ENCODE assay signal across 17 mouse cellular contexts in genomic region chr12:86107645-86108044, GRCm38 (mm10). TPM values are rescaled to one million over a fixed set of nuclear protein-coding genes. Genes with fewer than 3 reads are reported as not detected.
DNase-seq lines count a peak whose midpoint lies in the region; ATAC-seq lines count a peak whose summit lies in the region.
"Had no signal": no experiment of that assay in that cellular context is flagged by ENCODE, and none has a peak within 500 bp of the region (broad histone marks: within the 10 kb centered on the region; RNA-seq: fewer than 3 reads in every experiment).

No protein-coding gene starts in this region.

- H3K4me2 ChIP-seq in forebrain, embryonic 15.5 days (replicated peaks): no peak overlapping the region
- no peak overlapping the region for H3K4me2 ChIP-seq in forebrain, embryonic 11.5 days (ENCODE audit: low read depth, low read length, severe bottlenecking)
- no peak overlapping the region for H3K4me2 ChIP-seq in midbrain, embryonic 11.5 days
- no peak overlapping the region for H3K4me2 ChIP-seq in midbrain, embryonic 16.5 days (ENCODE audit: low read length)
- H3K4me2 ChIP-seq: embryonic facial prominence, embryonic 13.5 days; heart, embryonic 13.5 days; hindbrain, embryonic 15.5 days had no signal

- H3K27ac ChIP-seq in forebrain, embryonic 15.5 days (replicated peaks): peak overlapping the region; percentile 49
- H3K27ac ChIP-seq in forebrain, embryonic 11.5 days (ENCODE audit: low read depth, low read length): no peak overlapping the region
- no peak overlapping the region for H3K27ac ChIP-seq in midbrain, embryonic 11.5 days (ENCODE audit: low read depth, low read length)
- H3K27ac ChIP-seq in midbrain, embryonic 16.5 days (ENCODE audit: low read length): no peak overlapping the region
- H3K27ac ChIP-seq: embryonic facial prominence, embryonic 13.5 days; heart, adult 2 months; heart, embryonic 13.5 days; hindbrain, embryonic 15.5 days had no signal

- no peak overlapping the region for H3K9ac ChIP-seq in forebrain, embryonic 15.5 days (replicated peaks)
- no peak overlapping the region for H3K9ac ChIP-seq in forebrain, embryonic 11.5 days (ENCODE audit: low read length)
- H3K9ac ChIP-seq in midbrain, embryonic 11.5 days (ENCODE audit: low read length): no peak overlapping the region
- no peak overlapping the region for H3K9ac ChIP-seq in midbrain, embryonic 16.5 days (ENCODE audit: low read depth, low read length)
- H3K9ac ChIP-seq: embryonic facial prominence, embryonic 13.5 days; heart, embryonic 13.5 days; hindbrain, embryonic 15.5 days had no signal

- ATAC-seq in forebrain, embryonic 15.5 days (replicated peaks): peak; percentile 64; the same call in 1 of the 2 replicates
- ATAC-seq in forebrain, embryonic 11.5 days (replicated peaks; ENCODE audit: low FRiP score): no peak
- no peak for ATAC-seq in midbrain, embryonic 11.5 days (ENCODE audit: low FRiP score)
- ATAC-seq in midbrain, embryonic 16.5 days: no peak
- ATAC-seq: intestine, embryonic 16.5 days had no signal

- no peaks in the 10 kb centered on the region for H3K27me3 ChIP-seq in forebrain, embryonic 15.5 days
- H3K27me3 ChIP-seq in forebrain, embryonic 11.5 days (ENCODE audit: control insufficient read depth, insufficient read depth, low read length): no peaks in the 10 kb centered on the region
- H3K27me3 ChIP-seq in midbrain, embryonic 11.5 days (ENCODE audit: control insufficient read depth, insufficient read depth, low read length): no peaks in the 10 kb centered on the region
- H3K27me3 ChIP-seq in midbrain, embryonic 16.5 days (ENCODE audit: control insufficient read depth, insufficient read depth, low read depth, low read length): no peaks in the 10 kb centered on the region
- H3K27me3 ChIP-seq: embryonic facial prominence, embryonic 13.5 days; heart, embryonic 13.5 days; hindbrain, embryonic 15.5 days had no signal

- no peaks in the 10 kb centered on the region for H3K36me3 ChIP-seq in forebrain, embryonic 15.5 days
- H3K36me3 ChIP-seq in forebrain, embryonic 11.5 days (ENCODE audit: control insufficient read depth, insufficient read depth, low read length): no peaks in the 10 kb centered on the region
- H3K36me3 ChIP-seq in midbrain, embryonic 11.5 days (ENCODE audit: control insufficient read depth, insufficient read depth, low read length): no peaks in the 10 kb centered on the region
- no peaks in the 10 kb centered on the region; the same call in 1 of the 2 replicates for H3K36me3 ChIP-seq in midbrain, embryonic 16.5 days (ENCODE audit: control insufficient read depth, insufficient read depth, low read length)
- H3K36me3 ChIP-seq: hindbrain, embryonic 15.5 days had no signal

- peaks cover 15% of the 10 kb centered on the region for H3K4me1 ChIP-seq in forebrain, embryonic 15.5 days
- 0 out of 2 replicates have a peak, but pooled peaks cover 5% of the 10 kb centered on the region for H3K4me1 ChIP-seq in forebrain, embryonic 11.5 days (replicated peaks; ENCODE audit: control insufficient read depth, insufficient read depth, low read length)
- peaks cover 12% of the 10 kb centered on the region for H3K4me1 ChIP-seq in midbrain, embryonic 11.5 days (ENCODE audit: control insufficient read depth, insufficient read depth, low read length)
- H3K4me1 ChIP-seq in midbrain, embryonic 16.5 days (ENCODE audit: control insufficient read depth, insufficient read depth, low read length): peaks cover 12% of the 10 kb centered on the region

- peak; percentile 60 to 72 for DNase-seq in cerebellum, postnatal 10 days
- no peak for DNase-seq in cerebellum, adult 9-10 months
- DNase-seq in forebrain, embryonic 11.5 days (ENCODE audit: low spot score): no peak
- peak; percentile 12 for DNase-seq in midbrain, embryonic 11.5 days (ENCODE audit: low spot score, missing footprints)
- no peak for DNase-seq in adrenal gland, postnatal 4 days (ENCODE audit: low spot score in 2 of 2)
- DNase-seq: adrenal gland, postnatal 10 days; B cell, adult 2 months; cerebellum, adult 18-20 months; gastrocnemius, postnatal 14 days; heart, adult 2 months; heart, postnatal 36 days had no signal

- H3K9me3 ChIP-seq in forebrain, embryonic 15.5 days: no peaks in the 10 kb centered on the region
- no peaks in the 10 kb centered on the region for H3K9me3 ChIP-seq in forebrain, embryonic 11.5 days (ENCODE audit: control insufficient read depth, low read length)
- H3K9me3 ChIP-seq in midbrain, embryonic 11.5 days (ENCODE audit: control insufficient read depth, low read length): no peaks in the 10 kb centered on the region
- no peaks in the 10 kb centered on the region for H3K9me3 ChIP-seq in midbrain, embryonic 16.5 days (replicated peaks; ENCODE audit: control insufficient read depth, low read length, poor library complexity, severe bottlenecking)
- H3K9me3 ChIP-seq: embryonic facial prominence, embryonic 13.5 days; heart, embryonic 13.5 days; hindbrain, embryonic 15.5 days had no signal

- 75% methylated on average over 7 of the region's 7 CpGs for WGBS in forebrain, embryonic 15.5 days
- WGBS in forebrain, embryonic 11.5 days: 90% methylated on average over 7 of the region's 7 CpGs
- WGBS in midbrain, embryonic 11.5 days: 84% methylated on average over 7 of the region's 7 CpGs
- 86% methylated on average over 7 of the region's 7 CpGs for WGBS in midbrain, embryonic 16.5 days

- no peak overlapping the region for H3K4me3 ChIP-seq in forebrain, embryonic 15.5 days
- no peak overlapping the region for H3K4me3 ChIP-seq in forebrain, embryonic 11.5 days (ENCODE audit: low read depth, low read length)
- no peak overlapping the region for H3K4me3 ChIP-seq in midbrain, embryonic 11.5 days (ENCODE audit: low read depth, low read length)
- H3K4me3 ChIP-seq in midbrain, embryonic 16.5 days (ENCODE audit: low read depth, low read length): no peak overlapping the region
- H3K4me3 ChIP-seq: embryonic facial prominence, embryonic 13.5 days; heart, adult 2 months; heart, embryonic 13.5 days; hindbrain, embryonic 15.5 days had no signal

RNA-seq across cellular contexts. Expression of gene Ift43, which starts 25.3 kb away (rescaled TPM):
- 74.6 and 82.8 TPM in 2 replicates for polyA plus RNA-seq in forebrain, embryonic 15.5 days (2015; fragmentation: Nextera tagmentation; extraction: Ambion mirVana)
- 80.9 and 89.3 TPM in 2 replicates for polyA plus RNA-seq in forebrain, embryonic 11.5 days (2014; fragmentation: Nextera tagmentation; extraction: Ambion mirVana)
- polyA plus RNA-seq in midbrain, embryonic 11.5 days (2014; fragmentation: Nextera tagmentation; extraction: Ambion mirVana): 89.8 and 95.4 TPM in 2 replicates
- 36.4 and 43.1 TPM in 2 replicates for polyA plus RNA-seq in midbrain, embryonic 16.5 days (2015; fragmentation: Nextera tagmentation; extraction: Ambion mirVana)
- 10 to 100 TPM; 30.7 to 34.2 TPM for total RNA-seq in adrenal gland, postnatal 4 days (2021)

RNA-seq across cellular contexts. Expression of gene Tgfb3, which starts 28.8 kb away (rescaled TPM):
- 7.7 and 7.9 TPM in 2 replicates for polyA plus RNA-seq in forebrain, embryonic 15.5 days (2015; fragmentation: Nextera tagmentation; extraction: Ambion mirVana)
- 5.1 and 5.7 TPM in 2 replicates for polyA plus RNA-seq in forebrain, embryonic 11.5 days (2014; fragmentation: Nextera tagmentation; extraction: Ambion mirVana)
- 3.5 and 4.6 TPM in 2 replicates for polyA plus RNA-seq in midbrain, embryonic 11.5 days (2014; fragmentation: Nextera tagmentation; extraction: Ambion mirVana)
- polyA plus RNA-seq in midbrain, embryonic 16.5 days (2015; fragmentation: Nextera tagmentation; extraction: Ambion mirVana): 4.0 and 4.1 TPM in 2 replicates
- total RNA-seq in adrenal gland, postnatal 4 days (2021): 10 to 100 TPM; 19.8 to 23.4 TPM

Comparison
In these comparisons a context has a peak if more than half of its experiments do, and no peak if none do; other contexts are left out.
1. DNase-seq: peak in cerebellum, postnatal 10 days (2 of 2) and midbrain, embryonic 11.5 days (single experiment); none in cerebellum, adult 9-10 months (single experiment), forebrain, embryonic 11.5 days (single experiment) and adrenal gland, postnatal 4 days (0 of 2).